In the genomic region with DNA sequence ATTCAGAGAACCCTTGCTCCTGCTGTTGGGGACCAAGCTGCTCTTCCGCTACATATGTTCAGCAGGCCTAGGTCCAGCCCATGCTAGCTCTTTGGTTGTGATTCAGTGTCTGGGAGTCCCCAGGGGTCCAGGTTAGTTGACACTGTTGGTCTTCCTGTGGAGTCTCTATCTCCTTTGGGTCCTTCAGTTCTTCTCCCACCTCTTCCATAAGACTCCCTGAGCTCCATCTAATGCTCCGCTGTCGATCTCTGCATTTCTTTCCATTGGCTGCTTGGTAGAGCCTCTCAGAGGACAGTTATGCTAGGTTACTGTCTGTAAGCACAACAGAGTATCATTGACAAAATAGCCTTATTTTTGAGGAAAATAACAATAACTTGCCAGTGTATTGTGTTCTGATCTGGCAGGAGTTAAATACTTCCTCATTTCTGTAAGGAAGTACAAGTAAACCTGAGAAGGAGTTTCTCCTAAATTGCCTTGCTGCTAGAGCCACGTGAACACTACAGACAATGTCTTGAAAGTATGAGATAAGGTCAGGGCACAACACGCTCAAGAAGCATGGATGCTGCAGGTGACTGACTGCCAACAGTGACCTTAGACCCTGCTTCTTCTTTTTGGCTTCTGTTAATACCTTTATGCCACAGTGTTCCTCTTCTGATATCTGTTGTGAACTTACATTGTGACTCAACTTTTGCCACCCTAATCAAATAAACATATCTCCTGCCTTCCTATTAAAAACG, we compare ENCODE assay signal across 13 mouse cellular contexts.
"Had no signal": no experiment of that assay in that cellular context is flagged by ENCODE, and none has a peak within 500 bp of the region (broad histone marks: within the 10 kb centered on the region; RNA-seq: fewer than 3 reads in every experiment).

No protein-coding gene starts in this region.

- H3K27ac ChIP-seq: left cerebral cortex, adult 2 months; limb, embryonic 10.5 days; liver, embryonic 15.5 days; neural tube, embryonic 12.5 days had no signal

- H3K9me3 ChIP-seq: limb, embryonic 10.5 days; liver, embryonic 15.5 days; neural tube, embryonic 12.5 days had no signal

- H3K4me2 ChIP-seq: liver, embryonic 11.5 days; liver, embryonic 15.5 days; neural tube, embryonic 12.5 days had no signal

- H3K4me3 ChIP-seq: left cerebral cortex, adult 2 months; limb, embryonic 10.5 days; liver, embryonic 15.5 days; neural tube, embryonic 12.5 days had no signal

- ATAC-seq: lung, postnatal 0 days had no signal

- H3K9ac ChIP-seq: liver, embryonic 15.5 days; neural tube, embryonic 12.5 days had no signal

- H3K27me3 ChIP-seq: liver, embryonic 15.5 days; neural tube, embryonic 12.5 days had no signal

- H3K4me1 ChIP-seq: limb, embryonic 10.5 days; liver, embryonic 15.5 days; neural tube, embryonic 12.5 days had no signal

- DNase-seq: kidney, adult 18-20 months; kidney, postnatal 10 days; lung, adult 2 months; lung, postnatal 4 days; midbrain, embryonic 14.5 days; thymus, adult 18-20 months; thymus, postnatal 14 days had no signal
